Mouse (Mus musculus) adrenal gland, postnatal 4 days (tissue): Measurements from ENCODE around the gene Sspo. TPM values are rescaled to one million over a fixed set of nuclear protein-coding genes. Genes with fewer than 3 reads are reported as not detected.
A peak's percentile ranks its signal among the peaks of the same experiment; 100 is the strongest.

ENCODE experiments used
- DNase-seq, 2 experiments: peaks; one replicate each; pipeline ENCODE4 v3.0.0; 2021 to 2022; ENCODE audit warnings: low spot score in 2 of 2, mixed read lengths in 2 of 2
- microRNA-seq: library from miRNA; unstranded; fragments of <30 nt; microRNA quantifications from one replicate; pipeline ENCODE4 v1.2.0, GENCODE M21; 2021
- total RNA-seq, 2 experiments: library from RNA; stranded (reverse); gene quantifications; 2 replicates each; pipeline ENCODE4 v1.2.3; 2021

The Sspo gene
- total RNA-seq, 2 experiments from 2014 or later, result 2.6 to 4.0 TPM

DNA sequence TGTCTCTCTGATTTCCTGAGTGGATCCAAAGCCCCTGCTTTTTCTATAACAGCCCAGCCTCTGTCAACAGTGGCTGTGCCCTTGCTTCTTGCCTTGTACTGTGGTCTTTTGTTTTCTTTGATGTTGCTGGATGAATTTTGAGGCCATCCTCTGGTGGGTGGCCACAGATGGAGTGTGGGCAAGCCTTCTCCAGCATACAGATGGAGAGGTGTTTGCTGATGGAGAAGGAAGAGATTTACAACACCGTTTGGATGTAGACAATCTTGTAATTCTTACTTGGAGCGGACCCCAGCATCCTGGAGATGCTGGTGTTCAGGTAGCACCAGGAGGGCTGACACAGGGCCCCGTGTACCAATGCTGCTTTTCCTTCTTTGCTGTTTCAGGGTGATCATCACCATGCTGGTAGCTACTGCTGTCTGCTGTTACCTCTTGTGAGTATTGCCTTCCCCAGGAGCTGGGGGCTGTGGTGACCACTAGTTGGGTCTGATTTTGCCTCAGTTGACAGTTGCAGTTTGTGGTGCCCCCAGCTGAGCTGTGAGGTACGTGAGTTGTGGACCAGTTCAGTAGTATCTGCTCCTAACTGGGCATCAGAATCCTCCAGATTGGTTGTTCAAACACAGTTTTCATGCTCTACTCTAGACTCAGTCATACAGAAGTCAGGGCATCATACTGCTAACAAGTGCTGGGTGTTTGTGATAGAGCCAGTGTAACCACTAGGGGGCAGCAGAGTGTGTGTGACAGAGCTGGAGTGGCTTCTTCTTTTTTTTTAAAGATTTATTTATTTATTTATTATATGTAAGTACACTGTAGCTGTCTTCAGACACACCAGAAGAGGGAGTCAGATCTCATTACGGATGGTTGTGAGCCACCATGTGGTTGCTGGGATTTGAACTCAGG, 91.1 kb downstream of the Sspo start:
- DNase-seq, result peak in 1 of 2 experiments; percentile 58

DNA sequence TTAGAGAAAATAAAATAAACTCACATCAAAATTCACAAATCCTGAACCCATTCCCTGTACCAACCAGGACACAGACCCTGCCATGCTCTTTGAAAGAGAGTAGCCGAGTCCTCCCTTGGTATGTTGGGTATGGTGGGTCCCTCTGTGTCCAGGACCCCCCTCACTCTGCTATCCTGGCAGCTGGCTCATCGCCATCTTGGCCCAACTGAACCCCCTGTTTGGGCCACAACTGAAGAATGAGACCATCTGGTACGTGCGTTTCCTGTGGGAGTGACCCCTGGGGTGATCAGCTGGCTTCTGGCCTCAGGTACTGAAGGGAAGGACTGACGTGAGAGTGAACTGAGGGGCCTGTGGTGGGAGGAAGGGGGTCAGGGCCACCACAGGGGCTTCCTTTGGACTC, 91.8 kb downstream of the Sspo start:
- DNase-seq, result no peak

GRCm38 (mm10) chr6:48540721-48541120, 92.7 kb downstream of the Sspo start:
- no peak for DNase-seq

GRCm38 (mm10) chr6:48541560-48542450, 93.8 kb downstream of the Sspo start:
- DNase-seq, result peak in 1 of 2 experiments; percentile 39

DNA sequence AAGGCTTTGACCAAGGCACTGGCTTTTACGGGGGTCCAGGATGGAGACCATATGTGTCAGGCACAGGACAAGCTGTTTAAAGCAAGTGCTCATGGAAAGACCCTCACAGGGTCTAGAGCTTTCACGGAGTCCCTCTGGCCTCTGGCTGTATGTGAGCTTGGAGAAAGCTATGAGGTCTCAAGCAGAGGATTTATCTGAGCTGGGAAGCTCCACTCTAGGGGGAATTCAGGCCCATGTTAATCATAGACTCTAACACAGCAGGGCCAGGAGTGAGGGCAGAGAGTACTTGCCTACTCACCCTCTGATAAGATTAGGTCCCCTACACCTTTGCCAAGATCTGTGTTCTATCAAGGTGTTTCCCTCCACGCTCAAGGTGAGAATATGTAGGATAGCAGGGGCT, 94.6 kb downstream of the Sspo start:
- DNase-seq, result no peak

DNA sequence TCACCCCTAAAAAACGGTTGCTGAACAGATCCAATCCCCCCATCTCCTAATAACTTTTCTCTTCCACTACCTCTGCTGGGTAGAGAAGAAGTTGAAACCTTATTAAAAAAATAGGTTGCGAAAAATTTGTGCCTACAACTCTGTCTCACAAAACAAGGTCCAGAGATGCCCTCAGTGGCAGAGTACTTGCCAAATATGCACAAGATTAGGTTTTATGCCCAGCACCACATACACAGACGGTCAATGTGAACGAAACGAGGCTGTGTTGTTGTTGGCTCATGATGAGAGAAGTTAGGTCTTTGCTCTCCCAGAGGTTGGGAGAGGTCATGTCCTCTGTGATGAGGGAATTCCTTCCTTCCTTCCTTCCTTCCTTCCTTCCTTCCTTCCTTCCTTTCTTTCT, 97.2 kb downstream of the Sspo start:
- no peak for DNase-seq

- DNase-seq, result no peak
Measured at GRCm38 (mm10) chr6:48546271-48546670, 98.2 kb downstream of the Sspo start.

DNA sequence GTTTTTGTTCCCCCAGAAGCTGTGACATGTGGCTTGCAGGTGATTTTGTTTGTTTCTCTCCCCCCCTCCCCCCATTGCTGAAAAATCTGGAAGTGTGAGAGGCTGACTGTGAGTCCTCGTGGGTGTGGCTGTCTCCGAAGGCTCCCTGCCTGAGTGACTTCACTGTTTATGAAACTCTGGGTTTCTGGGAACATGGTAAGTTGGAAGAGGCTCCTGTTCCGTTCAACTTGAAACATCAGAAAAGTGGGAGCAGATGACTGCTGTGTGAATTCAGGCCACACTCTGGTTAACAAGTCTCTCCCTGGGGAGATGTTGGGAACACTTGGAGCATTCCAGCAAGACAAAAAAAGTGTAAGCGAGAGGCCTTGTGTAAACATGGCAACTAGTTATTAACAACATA, 98.8 kb downstream of the Sspo start:
- DNase-seq, result no peak

GRCm38 (mm10) chr6:48548314-48548713, 100.3 kb downstream of the Sspo start:
- no peak for DNase-seq

Small RNAs within 50 kb of the gene (microRNA-seq; reads per million reads assigned to microRNA genes)
- gene Gm24325, result not detected

Other genes starting within 250 kb of the Sspo start
- gene Krba1, start 52.6 kb upstream of the Sspo start, total RNA-seq, result 10 to 100 TPM; 47.5 to 50.8 TPM
- gene Zfp467, start 2.4 kb upstream of the Sspo start, total RNA-seq, result 10 to 100 TPM; 64.1 to 64.7 TPM
- gene Atp6v0e2, start 89.4 kb downstream of the Sspo start, total RNA-seq, result 10 to 100 TPM; 55.8 to 57.0 TPM
- gene Lrrc61, start 106.6 kb downstream of the Sspo start, total RNA-seq, result 10 to 100 TPM; 42.8 to 43.5 TPM
- gene Rarres2, start 124.6 kb downstream of the Sspo start, total RNA-seq, result 100 to 1,000 TPM in 1 of 2 experiments, 10 to 100 TPM in 1; 82.0 to 161 TPM
- not detected for gene Gm45021, start 141.4 kb downstream of the Sspo start, total RNA-seq
- 10 to 100 TPM; 59.7 to 61.5 TPM for gene Repin1, start 145.7 kb downstream of the Sspo start, total RNA-seq
- 1 to 10 TPM in 1 of 2 experiments, not detected in 1; 2.0 TPM for gene Gm44965, start 145.7 kb downstream of the Sspo start, total RNA-seq
- 10 to 100 TPM in 1 of 2 experiments, 1 to 10 TPM in 1; 7.8 to 10.0 TPM for gene Zfp775, start 153.8 kb downstream of the Sspo start, total RNA-seq
- gene AI854703, start 178.5 kb downstream of the Sspo start, total RNA-seq, result 1 to 10 TPM; 2.1 to 3.3 TPM
- gene Gimap8, start 199.0 kb downstream of the Sspo start, total RNA-seq, result 10 to 100 TPM; 10.8 to 12.0 TPM
- 1 to 10 TPM; 7.2 to 9.3 TPM for gene Gimap9, start 227.9 kb downstream of the Sspo start, total RNA-seq
- 10 to 100 TPM; 40.8 to 48.9 TPM for gene Gimap4, start 236.3 kb downstream of the Sspo start, total RNA-seq